Mouse (Mus musculus) kidney, postnatal 25 days (tissue): ENCODE results near the gene Cdh11.

Experiments used
- DNase-seq, 2 experiments: peaks; one replicate each; pipeline ENCODE4 v3.0.0; 2021; ENCODE audit warnings: mixed read lengths in 2 of 2

The Cdh11 gene

GRCm38 (mm10) chr8:102785592-102786416 lies at the start of gene Cdh11:
TSS of gene Cdh11 (minus strand) at chr8:102785642.
- no peak for DNase-seq

- no peak for DNase-seq
Observed at GRCm38 (mm10) chr8:102813959-102814358, 28.5 kb upstream of the Cdh11 start.

DNA sequence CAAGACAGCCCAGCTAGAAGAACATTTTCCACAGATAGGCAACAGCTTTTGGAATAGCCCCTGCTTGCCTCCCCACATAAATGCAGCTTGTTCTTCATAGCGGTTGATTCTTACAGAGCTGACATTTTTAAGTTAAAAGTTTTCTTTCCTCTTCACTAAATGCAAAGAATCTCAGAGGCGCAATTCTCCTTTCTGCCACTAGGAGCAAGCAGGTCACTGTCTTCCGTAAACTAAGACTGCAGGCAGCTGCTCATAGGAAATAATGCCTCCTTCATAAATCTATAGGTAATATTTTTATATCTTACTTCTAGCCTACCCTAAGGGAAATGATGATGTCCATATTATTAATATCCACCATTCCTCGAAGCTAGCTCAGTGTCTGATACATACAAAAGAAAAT lies 4.9 kb upstream of the Cdh11 start:
- peak in 1 of 2 experiments; percentile 53 for DNase-seq

DNA sequence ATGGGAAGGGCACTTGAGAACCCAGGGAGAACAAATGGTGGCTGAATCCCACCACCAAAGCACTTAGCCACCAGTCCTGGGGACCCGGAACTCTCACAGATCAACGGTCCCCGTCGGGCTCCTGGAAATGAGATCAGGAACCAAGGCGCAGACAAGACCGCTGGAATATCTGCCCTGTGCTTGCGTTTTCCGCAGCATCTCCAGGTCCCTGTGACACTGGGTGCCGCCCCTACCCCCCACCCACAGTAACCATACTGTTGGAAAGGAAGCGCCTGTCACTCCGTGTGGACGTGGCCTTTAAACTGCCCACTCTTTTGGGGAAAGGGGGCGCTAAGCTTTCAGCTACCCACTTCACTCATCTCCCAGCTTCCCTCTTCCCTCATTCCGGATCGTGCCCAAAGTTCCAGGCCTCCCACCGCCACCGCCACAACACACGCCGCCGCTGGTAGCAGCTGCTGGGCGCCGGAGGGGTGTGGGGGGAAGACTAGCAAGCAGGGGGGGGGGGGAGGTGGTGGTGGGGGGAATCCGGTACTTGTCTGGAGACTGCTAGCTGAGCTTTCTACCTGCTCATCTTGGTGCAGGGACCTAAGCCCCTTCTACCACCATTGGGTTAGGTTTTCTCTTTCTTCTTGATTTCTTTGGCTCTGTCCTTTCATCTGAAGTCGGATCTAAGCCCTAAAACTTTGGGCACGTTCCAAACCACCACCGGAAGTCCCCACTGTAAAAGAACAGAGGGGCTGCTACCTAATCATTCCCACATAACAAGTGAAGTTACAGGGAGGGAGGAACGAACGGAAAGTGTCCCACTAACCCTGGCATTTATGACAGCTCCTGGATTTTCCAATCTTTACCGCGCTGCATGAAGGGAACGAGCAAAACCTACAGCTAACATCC lies 1.3 kb upstream of the Cdh11 start:
- no peak for DNase-seq

DNA sequence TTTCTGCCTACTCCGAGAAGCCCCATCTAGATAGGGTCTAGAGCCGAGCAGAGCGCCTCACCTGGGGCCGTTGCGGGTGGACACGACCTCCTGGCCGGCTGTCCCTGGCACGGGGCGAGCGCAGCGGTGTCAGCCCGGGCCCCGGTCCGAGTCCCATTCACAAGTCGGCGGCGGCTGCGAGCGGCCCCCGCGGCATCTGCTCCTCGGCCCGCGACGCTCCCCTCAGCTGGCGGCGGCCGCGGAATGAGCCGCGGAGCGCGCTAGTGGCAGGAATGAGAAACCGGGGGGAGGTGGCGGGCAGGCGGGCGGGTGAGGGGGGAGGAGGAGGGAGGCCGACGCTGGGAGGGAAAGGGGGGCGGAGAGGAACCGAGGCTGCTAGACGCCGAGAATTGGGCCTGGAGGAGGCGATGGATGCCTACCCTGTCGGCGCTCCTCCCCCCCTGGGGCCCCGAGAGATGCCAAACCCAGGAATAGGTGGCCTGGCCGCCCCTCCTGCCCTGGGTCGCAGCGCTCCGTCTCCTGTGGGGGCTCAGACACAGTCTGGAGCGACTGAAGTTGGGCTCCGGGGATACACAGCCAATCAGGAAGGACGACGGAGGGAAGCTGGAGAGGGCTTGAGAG lies 497 bp downstream of the Cdh11 start:
- peak; percentile 54 to 58 for DNase-seq

- DNase-seq = peak; percentile 15 to 48
Observed at GRCm38 (mm10) chr8:102783821-102784591, 1.4 kb downstream of the Cdh11 start.

GRCm38 (mm10) chr8:102782707-102783489 lies 2.5 kb downstream of the Cdh11 start:
- no peak for DNase-seq

DNA sequence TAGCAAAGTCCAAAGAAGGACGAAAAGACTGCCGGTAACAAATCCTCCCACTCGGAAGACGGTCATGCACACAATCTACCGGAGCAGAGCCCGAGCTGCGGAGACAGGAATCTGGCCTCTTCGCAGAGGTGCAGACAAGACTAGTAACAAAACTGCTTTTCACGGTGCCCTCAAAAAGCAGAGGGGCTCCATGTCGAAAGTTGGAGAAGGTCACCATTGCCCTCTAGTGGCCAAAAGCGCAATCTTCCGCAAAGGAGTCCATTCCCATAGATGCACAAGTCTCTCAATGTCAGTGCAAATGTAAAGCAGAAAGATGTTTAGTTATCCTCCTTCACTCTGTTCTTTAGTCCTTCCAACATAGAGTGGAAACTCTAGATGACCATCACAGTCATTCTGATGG lies 4.5 kb downstream of the Cdh11 start:
- peak; percentile 46 to 71 for DNase-seq

DNA sequence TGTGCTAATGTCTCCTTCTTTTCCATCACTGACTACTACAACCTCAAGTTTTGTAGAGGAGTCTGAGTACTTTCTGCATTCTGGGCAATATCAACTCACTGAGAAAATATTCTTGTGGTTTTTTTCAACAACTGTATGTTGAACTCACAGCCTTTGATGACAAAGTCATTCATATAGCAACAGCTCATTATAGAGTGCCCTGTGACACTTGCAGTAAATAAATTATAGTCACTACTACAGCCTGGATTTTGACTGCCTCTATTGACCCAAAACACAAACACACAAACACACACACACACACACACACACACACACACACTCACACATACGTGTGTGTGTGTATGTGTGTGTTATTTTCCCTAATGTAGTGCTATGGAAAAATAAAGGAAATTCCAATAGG lies 10.8 kb downstream of the Cdh11 start:
- DNase-seq = no peak

DNA sequence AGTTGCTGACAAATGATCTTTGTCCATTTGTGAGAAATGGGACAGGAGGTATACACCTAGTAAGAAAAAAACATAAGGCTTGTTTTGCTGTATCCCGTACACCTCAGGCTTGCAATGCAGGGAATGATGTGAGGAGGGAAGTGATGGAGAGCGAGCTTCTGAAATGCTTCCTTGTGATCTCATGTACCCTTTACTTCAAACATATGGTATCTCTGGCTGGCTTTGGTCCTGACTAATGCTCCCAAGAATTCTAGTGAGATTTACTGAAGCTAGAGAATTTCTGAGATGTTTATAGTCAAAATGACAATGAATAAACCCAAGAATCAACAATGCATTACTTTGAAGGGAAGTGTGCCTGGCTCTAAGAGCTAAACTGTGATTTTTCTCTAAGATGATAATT lies 14.0 kb downstream of the Cdh11 start:
- no peak for DNase-seq

- DNase-seq = no peak
Observed at GRCm38 (mm10) chr8:102753839-102754238, 31.6 kb downstream of the Cdh11 start.

- no peak for DNase-seq
Observed at GRCm38 (mm10) chr8:102742940-102743339, 42.5 kb downstream of the Cdh11 start.

- DNase-seq = no peak
Observed at GRCm38 (mm10) chr8:102742008-102742591, 43.3 kb downstream of the Cdh11 start.

GRCm38 (mm10) chr8:102740963-102741362 lies 44.5 kb downstream of the Cdh11 start:
- DNase-seq = no peak

GRCm38 (mm10) chr8:102738961-102739487 lies 46.4 kb downstream of the Cdh11 start:
- no peak for DNase-seq

DNA sequence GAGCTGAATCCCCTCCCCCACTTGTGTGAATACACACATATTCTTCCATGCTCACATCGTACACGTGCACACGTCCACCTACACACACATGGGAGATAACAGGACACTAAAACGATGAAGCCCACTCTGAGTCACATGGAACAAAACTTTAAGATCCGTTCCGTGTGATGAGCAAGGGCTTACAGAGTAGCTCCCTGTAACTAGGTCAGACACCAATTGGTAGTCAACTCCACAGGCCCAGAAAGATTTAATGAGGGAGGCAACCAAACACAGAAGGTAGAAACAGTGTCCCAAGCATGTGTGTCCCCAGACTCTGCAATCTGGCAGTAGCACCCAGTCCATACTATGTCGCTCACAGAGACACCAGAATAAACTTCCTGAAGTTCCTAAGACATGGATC lies 47.0 kb downstream of the Cdh11 start:
- no peak for DNase-seq

- no peak for DNase-seq
Observed at GRCm38 (mm10) chr8:102734419-102734818, 51.0 kb downstream of the Cdh11 start.

DNA sequence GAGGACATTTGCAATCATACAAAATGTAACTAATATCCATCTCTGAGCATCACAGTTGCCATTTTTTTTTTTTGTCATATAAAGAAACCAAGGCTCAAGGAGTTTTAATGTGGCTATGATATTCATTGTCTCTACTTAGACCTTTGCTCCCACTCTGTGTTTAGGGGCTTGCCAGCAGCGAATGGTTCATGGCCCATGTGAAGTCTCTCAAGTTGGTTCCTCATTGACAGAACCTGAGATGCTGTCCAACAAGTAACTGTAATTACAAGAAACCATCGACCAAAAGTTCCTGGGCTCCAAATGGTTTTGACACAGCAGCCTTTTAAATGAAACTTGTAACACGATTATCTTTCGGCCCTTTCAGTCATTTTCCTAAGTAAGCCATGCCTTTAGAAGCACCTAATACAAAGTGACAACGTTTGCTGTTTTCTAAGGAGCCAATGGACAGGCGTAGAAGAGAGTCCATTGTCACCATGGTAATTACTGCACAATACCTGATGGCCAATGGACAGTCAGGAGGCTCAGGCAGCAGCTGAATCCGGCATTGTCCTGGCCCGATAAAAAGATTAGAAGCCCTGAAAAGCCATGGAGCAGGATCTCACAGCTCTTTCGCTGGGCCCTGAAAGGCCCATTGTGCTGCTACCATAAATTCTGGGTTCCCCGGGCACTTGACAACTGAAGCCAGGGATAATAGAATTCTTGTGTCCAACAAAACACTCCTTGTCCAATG lies 59.1 kb downstream of the Cdh11 start:
- DNase-seq = no peak

DNA sequence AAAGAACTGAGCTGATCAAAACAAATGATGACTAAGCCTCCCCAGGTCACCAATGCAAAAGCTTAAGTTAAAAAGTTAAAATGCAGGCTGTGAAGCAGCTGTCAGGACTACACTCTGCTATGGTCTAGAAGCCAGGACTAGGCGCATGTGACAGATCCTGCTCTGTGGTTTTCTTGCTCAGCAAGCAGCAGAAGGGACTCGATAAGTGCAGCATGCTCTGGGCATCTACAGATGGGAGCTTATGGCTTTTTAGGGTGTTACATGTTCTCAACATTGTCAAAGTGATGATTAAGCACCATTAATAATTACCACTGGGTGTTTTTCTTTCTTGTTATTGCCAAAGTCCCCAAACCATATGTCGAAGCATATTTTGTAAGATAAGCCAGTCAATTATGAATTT lies 59.9 kb downstream of the Cdh11 start:
- DNase-seq = no peak

- DNase-seq = no peak
Observed at GRCm38 (mm10) chr8:102715956-102716355, 69.5 kb downstream of the Cdh11 start.
